Mouse (Mus musculus): Measurements from ENCODE around the gene Carns1. TPM values are rescaled to one million over a fixed set of nuclear protein-coding genes. Genes with fewer than 3 reads are reported as not detected.
A peak's percentile ranks its signal among the peaks of the same experiment; 100 is the strongest.
"Not testable (repeated sequence)": the region's sequence is repeated elsewhere in the genome, so short reads cannot be mapped to it uniquely, and the experiment has no call there.

The Carns1 gene
- total RNA-seq, 2 experiments from 2014 or later, result 5.1 to 9.2 TPM

GRCm38 (mm10) chr19:4134354-4134753 lies 40.9 kb downstream of the Carns1 start:
- DNase-seq (ENCODE audit: low spot score in 2 of 2), result no peak

- DNase-seq (ENCODE audit: low spot score in 2 of 2), result no peak
Observed at GRCm38 (mm10) chr19:4131768-4132167, 43.5 kb downstream of the Carns1 start.

- no peak for DNase-seq (ENCODE audit: low spot score in 2 of 2)
Observed at GRCm38 (mm10) chr19:4131075-4131474, 44.2 kb downstream of the Carns1 start.

- DNase-seq (ENCODE audit: low spot score in 2 of 2), result no peak
Observed at GRCm38 (mm10) chr19:4130106-4130505, 45.2 kb downstream of the Carns1 start.

GRCm38 (mm10) chr19:4129462-4129861 lies 45.8 kb downstream of the Carns1 start:
- DNase-seq (ENCODE audit: low spot score in 2 of 2), result no peak

DNA sequence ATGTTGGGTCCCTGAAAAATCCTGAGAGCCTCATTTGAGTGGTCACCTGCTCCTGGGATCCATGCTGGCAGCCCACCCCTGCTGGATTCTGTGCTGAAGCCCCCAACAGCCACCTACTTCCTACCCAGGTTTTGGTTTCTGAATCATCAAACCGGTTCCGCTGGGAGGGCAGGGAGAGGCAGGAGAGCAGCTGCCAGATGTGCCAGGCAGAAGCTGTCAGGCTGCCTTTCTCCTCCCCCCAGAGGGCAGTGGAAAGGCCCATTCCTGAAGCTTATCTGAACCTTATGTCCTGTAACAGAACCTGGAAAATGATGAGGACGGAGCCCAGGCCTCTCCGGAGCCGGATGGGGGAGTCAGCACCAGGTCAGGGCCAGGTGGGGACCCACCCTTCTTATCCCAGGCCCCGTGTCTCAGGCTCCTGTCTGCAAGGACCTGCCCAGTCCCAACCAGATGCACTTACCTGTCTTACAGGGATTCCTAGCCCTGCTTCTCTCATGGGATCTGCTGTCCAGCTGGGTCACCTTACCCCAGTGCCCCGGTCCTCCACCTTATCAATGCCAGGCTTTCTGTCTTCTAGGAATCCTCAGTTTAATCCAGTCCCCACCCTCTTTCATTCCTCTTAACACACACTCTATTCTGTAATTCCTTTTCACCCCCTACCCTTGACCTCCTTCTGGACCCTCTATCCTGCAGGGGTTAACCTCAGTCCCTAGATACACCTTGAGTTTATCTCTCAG lies 48.4 kb downstream of the Carns1 start:
- no peak for DNase-seq (ENCODE audit: low spot score in 2 of 2)

DNA sequence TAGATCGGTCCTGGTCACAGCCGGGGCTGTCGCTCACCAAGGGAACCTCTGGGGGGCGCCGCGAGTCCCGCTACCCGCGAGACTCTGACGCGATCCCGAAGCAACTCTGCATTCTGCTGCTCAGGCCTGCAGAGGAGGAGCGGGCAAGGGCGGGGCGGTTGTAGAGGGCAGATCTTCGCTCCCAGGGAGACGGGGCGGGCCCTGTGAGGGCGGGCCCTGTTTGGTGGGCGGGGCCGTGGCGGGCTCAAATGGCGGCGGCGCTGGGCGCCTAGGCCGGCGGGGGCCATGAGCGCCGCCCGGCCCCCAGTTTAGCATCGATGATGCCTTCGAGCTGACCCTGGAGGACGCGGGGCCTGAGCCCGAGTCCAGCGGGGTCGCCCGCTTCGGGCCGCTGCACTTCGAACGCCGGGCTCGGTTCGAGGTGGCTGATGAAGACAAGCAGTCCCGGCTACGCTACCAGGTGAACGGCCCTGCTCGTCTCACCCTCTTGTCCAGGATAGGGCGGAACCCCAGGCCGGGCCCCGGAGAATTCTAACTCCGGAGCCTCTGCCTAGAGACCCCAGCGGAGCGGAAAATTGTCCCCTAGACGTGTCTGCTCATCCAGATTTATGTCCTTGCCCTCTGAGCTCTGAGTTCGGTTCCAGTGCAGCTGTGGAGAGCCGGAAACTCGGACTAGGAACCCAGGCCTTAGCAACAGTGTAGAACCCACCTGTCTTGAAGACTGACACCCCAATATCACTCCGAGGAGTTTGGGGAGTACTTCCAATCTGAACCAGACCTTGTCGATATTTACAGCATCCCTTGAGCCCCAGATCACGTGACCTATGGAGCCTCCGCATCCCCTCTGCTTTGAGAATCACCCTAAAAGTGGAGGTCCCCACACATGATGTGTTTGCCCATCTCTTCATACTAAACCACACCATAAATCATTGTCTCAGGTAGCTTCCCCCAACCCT lies 49.3 kb downstream of the Carns1 start, which contains the start of gene Aip:
TSS of gene Aip (minus strand) at position 118 of the 956 bp plus-strand sequence.
- DNase-seq (ENCODE audit: low spot score in 2 of 2), result peak; percentile 96 to 98

DNA sequence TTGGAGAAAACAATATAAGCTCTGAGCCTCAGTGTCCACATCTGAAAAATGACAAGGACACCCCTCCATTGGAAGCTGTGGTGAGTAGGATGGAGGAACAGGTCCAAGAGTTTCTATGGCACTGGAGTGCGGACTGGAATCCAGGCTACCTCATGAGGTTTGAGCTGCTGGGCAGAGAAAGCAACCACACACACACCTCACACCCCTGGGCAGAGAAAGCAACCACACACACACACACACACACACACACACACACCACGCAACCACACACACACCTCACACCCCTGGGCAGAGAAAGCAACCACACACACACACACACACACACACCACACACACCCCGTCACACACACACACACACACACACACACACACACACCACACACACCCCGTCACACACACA lies 50.0 kb downstream of the Carns1 start:
- DNase-seq (ENCODE audit: low spot score in 2 of 2), result peak in 1 of 2 experiments; percentile 24

DNA sequence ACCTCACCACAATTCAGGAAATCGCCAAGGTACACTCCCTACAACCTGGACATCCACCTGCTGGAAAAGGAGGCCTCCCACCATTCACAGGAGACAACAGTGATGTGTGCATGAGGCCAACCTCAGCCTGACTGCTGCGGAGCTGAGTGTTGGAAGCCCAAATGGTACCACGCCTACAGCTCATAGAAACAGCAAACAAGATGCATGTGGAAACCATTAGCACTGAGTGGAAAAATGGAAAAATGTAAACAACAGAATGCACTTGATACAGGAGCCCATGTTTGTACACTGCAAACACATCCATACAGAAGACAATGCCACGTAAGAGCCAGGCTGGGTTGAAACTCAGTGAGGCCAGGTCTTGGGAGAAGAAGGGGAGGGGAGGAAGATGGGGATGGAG lies 50.8 kb downstream of the Carns1 start:
- no peak for DNase-seq (ENCODE audit: low spot score in 2 of 2)

GRCm38 (mm10) chr19:4122411-4123370 lies 52.6 kb downstream of the Carns1 start:
- no peak for DNase-seq (ENCODE audit: low spot score in 2 of 2)

GRCm38 (mm10) chr19:4121896-4122295 lies 53.4 kb downstream of the Carns1 start:
- DNase-seq (ENCODE audit: low spot score in 2 of 2), result not testable (repeated sequence)

DNA sequence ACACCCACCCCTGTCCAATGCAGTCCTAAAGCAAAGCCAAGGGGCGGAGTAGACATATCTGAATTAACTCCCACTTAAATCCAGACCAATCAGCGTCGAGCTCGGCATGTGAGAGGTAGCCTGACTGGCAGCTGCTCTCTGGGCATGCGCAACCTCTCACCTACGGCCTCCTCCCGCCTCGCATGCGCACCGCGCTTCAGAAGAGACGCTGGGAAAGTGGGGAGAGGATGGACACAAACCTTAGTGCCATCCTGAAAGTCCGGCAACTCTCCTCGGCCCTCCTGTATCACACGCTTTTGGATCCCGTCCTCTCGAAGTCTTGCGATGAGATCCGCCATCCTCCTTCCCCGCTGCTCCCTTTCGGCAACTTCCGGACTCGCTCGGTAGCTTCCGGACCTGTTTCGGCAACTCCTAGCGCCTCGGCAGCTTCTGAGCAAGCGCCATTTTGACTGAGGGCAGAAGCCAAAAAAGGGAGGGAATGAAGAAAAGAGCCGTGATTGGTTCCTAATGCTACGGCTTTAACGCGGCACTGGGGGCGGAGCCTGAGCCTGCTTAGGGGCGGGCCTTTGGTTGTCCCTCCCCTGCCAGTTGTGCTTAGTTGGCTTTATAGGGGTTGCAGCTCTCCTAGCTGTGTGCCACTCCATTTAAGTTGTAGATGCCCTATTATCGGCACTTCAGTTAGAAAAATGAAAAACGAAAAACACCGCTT lies 54.0 kb downstream of the Carns1 start:
- DNase-seq (ENCODE audit: low spot score in 2 of 2), result peak; percentile 97 to 98

GRCm38 (mm10) chr19:4120496-4120895 lies 54.8 kb downstream of the Carns1 start:
- no peak for DNase-seq (ENCODE audit: low spot score in 2 of 2)

DNA sequence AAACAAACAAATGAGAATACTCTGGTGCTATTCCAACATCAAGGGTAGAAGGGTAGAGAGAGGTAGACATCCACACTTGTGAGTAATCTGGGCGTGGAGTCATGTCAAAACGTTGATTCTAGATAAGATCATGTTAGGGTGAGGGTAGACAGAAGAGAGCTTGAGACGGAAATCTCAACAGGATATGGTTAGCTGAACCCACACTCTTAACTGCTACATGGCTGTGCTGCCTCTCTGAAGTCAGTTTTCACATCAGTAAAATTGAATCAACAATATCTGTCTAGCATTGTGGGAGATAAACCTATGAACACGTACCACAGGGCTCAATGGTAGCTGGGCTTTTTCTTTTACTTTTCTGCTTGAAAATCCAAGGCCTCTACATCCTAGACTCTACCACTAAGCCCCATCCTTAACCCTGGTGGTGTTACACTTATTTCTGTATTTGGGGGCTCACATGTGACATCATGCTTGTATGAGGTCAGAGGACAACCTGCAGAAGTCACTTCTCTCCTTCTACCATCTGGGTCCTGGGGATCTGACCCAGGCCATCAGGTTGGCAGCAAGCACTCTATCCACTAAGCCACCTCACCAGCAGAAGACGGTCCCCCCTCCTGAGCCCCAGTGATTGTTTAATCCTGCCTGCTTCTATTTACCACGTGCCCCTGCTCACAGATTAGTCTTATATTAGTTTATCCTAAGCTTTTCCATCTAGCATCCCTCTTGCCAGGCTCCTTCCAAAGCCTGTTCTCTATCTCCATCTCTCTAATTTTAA lies 55.4 kb downstream of the Carns1 start:
- DNase-seq (ENCODE audit: low spot score in 2 of 2), result no peak

DNA sequence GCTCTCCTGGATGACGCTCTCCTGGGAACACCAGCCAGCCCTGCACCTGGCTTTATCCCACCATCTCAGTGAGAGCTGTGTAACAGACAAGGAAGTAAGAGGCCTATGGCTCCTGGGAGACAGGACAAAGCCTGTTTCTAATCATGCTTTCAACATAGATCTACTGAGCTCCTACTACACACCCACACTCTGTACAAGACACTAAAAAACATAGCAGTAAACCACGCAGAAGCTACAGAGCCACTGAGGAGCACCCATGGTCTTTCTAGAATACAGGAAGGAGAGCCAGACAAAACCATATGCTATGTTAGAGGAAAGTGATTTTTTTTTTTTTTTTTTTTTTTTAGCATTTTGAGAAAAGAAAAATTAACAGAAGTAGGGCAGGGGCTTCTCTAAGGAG lies 56.9 kb downstream of the Carns1 start:
- DNase-seq (ENCODE audit: low spot score in 2 of 2), result no peak

GRCm38 (mm10) chr19:4117006-4117405 lies 58.3 kb downstream of the Carns1 start:
- no peak for DNase-seq (ENCODE audit: low spot score in 2 of 2)

DNA sequence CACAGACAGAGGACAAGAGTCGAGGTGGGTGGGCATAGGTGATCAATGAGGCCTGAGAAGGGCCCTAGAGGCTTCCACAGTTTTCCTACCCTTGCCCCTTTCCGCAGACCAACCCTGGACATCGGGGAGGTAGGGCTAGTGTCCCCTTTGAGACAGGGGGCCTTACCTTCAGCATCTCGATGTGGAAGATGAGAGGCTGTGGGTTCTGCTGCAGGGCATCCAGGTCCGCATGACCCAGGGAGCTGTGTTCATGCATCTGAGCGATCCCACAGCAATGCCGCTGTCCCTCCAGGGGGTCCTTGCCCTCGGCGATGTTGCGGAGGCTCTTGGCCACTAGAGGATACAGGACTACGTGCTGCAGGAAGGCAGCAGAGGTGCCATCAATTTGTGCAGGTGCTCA lies 59.5 kb downstream of the Carns1 start:
- no peak for DNase-seq (ENCODE audit: low spot score in 2 of 2)

- no peak for DNase-seq (ENCODE audit: low spot score in 2 of 2)
Observed at GRCm38 (mm10) chr19:4115144-4115543, 60.1 kb downstream of the Carns1 start.

DNA sequence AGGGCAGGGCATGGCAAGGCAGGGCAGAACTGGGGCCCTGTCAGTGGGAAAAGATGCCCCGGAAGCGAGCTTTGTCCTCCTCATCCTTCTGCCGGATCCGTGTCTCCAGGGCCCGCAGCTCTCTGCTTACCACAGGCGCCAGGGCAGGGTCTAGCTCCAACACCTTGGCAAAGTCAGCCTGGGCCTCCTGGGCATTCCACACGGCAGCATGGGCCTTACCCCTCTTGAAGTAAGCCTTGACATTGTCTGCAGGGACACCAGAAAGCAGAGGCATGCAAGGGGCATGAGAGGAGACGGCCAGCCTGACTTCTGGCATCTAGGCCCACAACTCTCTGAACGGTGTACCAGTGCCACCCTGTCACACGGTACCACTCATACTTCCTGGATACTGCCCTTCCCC lies 60.7 kb downstream of the Carns1 start:
- DNase-seq (ENCODE audit: low spot score in 2 of 2), result no peak

All from left cerebral cortex, adult 18-20 months (tissue).